Mouse (Mus musculus) testis, adult 2 months (tissue): ENCODE data around the gene Erc2. TPM values are rescaled to one million over a fixed set of nuclear protein-coding genes. Genes with fewer than 3 reads are reported as not detected.

ENCODE experiments used
- H3K27ac ChIP-seq: fragments of 200-500 bp; 2 replicates; pipeline ENCODE4 v1.5.1; 2012; ENCODE audit warnings: low read depth, low read length; ENCODE audit not compliant: control insufficient read depth, insufficient read depth
- H3K27me3 ChIP-seq: fragments of 200-500 bp; 2 replicates; pipeline ENCODE4 v1.6.1; 2012; ENCODE audit warnings: mild to moderate bottlenecking, low read length, moderate library complexity; ENCODE audit not compliant: control insufficient read depth, insufficient read depth
- H3K36me3 ChIP-seq: fragments of 200-500 bp; 2 replicates; pipeline ENCODE4 v1.6.1; 2012; ENCODE audit warnings: mild to moderate bottlenecking, low read length; ENCODE audit not compliant: control insufficient read depth, insufficient read depth
- H3K4me1 ChIP-seq: fragments of 200-500 bp; 2 replicates; pipeline ENCODE4 v1.6.1; 2012; ENCODE audit warnings: low read length; ENCODE audit not compliant: control insufficient read depth, insufficient read depth
- H3K4me3 ChIP-seq: fragments of 200-500 bp; 2 replicates; pipeline ENCODE4 v1.5.1; 2012; ENCODE audit warnings: low read depth, mild to moderate bottlenecking, low read length, moderate library complexity, mixed read lengths; ENCODE audit not compliant: control insufficient read depth
- CTCF ChIP-seq: fragments of 200-500 bp; IDR thresholded peaks from 2 replicates; pipeline ENCODE4 v1.5.1; 2012; ENCODE audit warnings: low read depth, mild to moderate bottlenecking, inconsistent platforms, low read length, moderate library complexity; ENCODE audit not compliant: control insufficient read depth, insufficient read depth, insufficient replicate concordance
- POLR2A ChIP-seq: fragments of 200-500 bp; IDR thresholded peaks from 2 replicates; pipeline ENCODE4 v1.6.1; 2012; ENCODE audit warnings: low read depth, mild to moderate bottlenecking, inconsistent platforms, low read length, moderate library complexity; ENCODE audit not compliant: control insufficient read depth
- polyA plus RNA-seq: library from polyadenylated mRNA; depleted of rRNA; stranded (reverse); fragments of >200 nt; gene quantifications from 2 replicates; pipeline ENCODE4 v1.2.3, GENCODE M21; 2012

The Erc2 gene
- polyA plus RNA-seq, 1 experiment, result 2.4 TPM

DNA sequence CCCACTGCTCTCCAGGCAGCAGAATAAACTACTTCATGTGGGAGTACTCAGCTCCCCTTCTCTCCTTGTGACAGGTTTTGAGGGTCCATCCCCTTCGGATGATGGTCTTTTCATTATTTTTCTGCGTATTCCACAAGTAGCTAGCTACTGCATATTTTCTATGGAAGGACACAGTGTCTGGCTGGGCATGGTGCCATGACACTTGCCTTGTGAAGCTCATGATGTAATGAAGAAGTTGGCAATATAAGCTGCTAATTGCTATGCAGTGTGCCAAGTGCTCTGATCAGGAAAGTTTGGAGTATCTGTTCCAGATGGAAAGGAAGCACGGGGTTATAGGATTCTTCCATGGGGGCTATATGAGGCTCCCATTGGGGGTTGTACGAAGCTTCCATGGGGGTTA is 533.5 kb downstream of the Erc2 start:
- no peak for TF ChIP-seq POLR2A
- no peak for TF ChIP-seq CTCF

GRCm38 (mm10) chr14:28160852-28161251 is 538.6 kb downstream of the Erc2 start:
- H3K27ac ChIP-seq, result no peak overlapping the region
- no peaks in the 10 kb centered on the region for H3K4me1 ChIP-seq
- H3K27me3 ChIP-seq, result no peaks in the 10 kb centered on the region
- H3K4me3 ChIP-seq, result no peak overlapping the region
- no peaks in the 10 kb centered on the region for H3K36me3 ChIP-seq
- no peak for TF ChIP-seq CTCF
- TF ChIP-seq POLR2A, result no peak

More for the DNA sequence above, 533.5 kb downstream of the Erc2 start:
- H3K27ac ChIP-seq, result no peak overlapping the region
- no peak overlapping the region for H3K4me3 ChIP-seq
- no peaks in the 10 kb centered on the region for H3K4me1 ChIP-seq
- no peaks in the 10 kb centered on the region for H3K27me3 ChIP-seq
- H3K36me3 ChIP-seq, result no peaks in the 10 kb centered on the region

DNA sequence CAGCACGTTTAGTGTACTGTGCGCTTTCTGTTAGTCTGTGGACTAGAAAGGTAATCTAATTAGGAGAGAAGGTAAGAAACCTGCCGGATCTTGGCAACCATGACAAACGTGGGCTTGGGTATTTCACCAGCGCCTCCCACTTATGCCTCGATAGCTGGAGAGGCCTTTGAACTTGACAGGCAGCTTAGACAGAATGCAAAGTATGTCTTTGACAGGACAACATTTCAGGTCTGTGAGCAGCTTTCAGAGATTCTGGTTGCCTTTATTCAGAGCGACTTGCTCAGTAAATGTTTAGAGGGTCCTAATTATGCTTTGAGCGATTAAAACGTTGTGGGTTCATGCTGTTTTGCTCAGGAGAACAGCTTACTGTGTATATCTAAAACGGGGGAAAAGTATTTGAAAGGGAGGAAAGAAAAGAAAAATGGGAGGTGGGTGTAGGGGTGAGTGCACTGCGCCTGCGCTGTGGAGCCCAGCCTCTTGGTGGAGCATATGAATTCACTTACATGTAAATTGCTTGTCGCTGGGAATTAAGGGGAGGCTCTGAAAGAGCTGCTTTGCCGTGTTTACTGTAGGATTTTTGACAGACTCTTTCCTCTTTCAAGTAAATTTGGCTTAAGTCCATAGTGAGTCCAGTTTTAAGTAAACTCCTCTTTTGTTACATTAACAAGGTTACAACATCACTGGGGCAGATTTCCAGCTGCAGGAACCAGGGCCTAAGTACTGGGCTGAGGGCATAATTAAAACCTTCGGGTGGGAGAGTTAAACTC is 542.6 kb downstream of the Erc2 start:
- Histone ChIP-seq H3K27ac (no peak overlapping the region), H3K27me3 (no peaks in the 10 kb centered on the region), H3K36me3 (no peaks in the 10 kb centered on the region), H3K4me1 (no peaks in the 10 kb centered on the region), H3K4me3 (no peak overlapping the region)
- TF ChIP-seq CTCF, result no peak

DNA sequence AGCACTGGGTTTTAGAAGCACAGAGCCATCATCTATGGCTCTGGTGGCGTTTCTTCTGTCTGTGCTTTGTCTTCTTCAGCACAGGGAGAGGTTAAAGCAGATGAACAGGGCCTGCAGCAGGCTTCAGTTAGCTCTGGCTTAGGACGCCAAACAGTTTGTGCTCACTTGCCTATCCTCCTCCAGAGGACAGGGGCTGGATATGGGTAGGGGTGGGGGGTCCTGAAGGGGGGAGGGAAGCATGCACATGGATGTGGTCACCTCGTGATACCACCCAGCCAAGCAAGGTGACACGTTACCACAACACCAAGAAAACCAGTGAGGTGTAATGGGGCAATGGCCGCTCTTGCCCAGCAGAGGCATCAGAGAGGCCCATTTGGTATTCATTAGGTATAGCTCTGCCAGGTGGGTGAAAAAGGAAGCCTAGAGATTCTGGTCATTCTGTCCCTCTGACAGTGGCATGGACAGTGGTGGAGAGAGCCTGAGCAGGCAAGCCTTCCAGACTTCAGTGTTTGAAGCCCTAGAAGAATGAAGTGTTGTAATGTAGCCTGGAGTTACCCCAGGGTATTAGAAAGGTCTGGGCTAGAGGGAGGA is 543.5 kb downstream of the Erc2 start:
- no peak overlapping the region for H3K27ac ChIP-seq

DNA sequence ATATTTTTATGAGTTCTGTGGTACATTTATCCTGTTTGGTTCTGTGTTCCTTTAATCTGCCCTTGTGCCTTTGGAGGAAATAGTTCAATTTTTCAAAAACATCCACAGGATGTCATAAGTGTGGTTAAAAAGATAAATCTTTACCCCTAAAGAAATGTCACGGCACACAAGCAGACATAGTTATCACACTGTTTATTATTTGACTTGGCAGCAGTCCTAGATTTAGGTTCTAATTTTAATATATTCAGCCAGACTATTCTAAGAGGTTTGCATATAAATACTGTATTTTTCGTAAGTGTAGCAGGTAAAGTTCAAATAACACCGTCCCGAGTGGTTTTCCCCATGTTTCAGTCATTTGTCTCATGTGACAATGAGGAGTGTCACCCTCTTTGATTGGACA is 548.5 kb downstream of the Erc2 start:
- H3K36me3 ChIP-seq, result no peaks in the 10 kb centered on the region
- no peak overlapping the region for H3K27ac ChIP-seq
- H3K4me3 ChIP-seq, result no peak overlapping the region
- TF ChIP-seq POLR2A (no peak), CTCF (no peak)
- no peaks in the 10 kb centered on the region for H3K4me1 ChIP-seq
- no peaks in the 10 kb centered on the region for H3K27me3 ChIP-seq

More for the DNA sequence above, 543.5 kb downstream of the Erc2 start:
- Histone ChIP-seq H3K27me3 (no peaks in the 10 kb centered on the region), H3K36me3 (no peaks in the 10 kb centered on the region), H3K4me3 (no peak overlapping the region), H3K4me1 (no peaks in the 10 kb centered on the region)
- no peak for TF ChIP-seq POLR2A
- no peak for TF ChIP-seq CTCF

GRCm38 (mm10) chr14:28171364-28171763 is 549.1 kb downstream of the Erc2 start:
- Histone ChIP-seq H3K4me3 (no peak overlapping the region), H3K27ac (no peak overlapping the region), H3K4me1 (no peaks in the 10 kb centered on the region), H3K27me3 (no peaks in the 10 kb centered on the region), H3K36me3 (no peaks in the 10 kb centered on the region)
- TF ChIP-seq CTCF, result no peak
- no peak for TF ChIP-seq POLR2A

DNA sequence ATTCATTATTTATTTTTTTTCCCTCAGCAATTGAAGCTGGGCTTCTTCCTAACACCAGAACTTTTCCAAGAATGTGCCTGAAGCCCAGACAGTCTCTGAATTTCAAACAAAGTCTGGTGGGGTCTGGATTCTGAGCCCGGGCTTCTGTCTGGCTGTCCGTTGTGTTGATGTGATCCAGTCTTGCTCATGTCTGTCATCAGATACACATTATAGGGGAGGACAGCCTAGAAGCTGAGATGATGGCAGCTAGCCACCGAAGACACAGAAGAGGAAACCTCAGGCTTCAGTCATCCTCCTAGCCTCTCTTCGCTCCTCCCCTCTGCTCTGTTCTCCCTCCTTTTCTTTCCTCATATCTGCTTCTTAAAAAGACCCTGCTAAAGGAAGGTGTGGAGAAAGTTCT is 551.5 kb downstream of the Erc2 start:
- Histone ChIP-seq H3K27me3 (no peaks in the 10 kb centered on the region), H3K4me3 (peak overlapping the region; percentile 65), H3K36me3 (no peaks in the 10 kb centered on the region), H3K4me1 (no peaks in the 10 kb centered on the region), H3K27ac (no peak overlapping the region)
- no peak for TF ChIP-seq POLR2A
- no peak for TF ChIP-seq CTCF
